Mouse (Mus musculus): Measurements from ENCODE around the gene Gm28230. TPM values are rescaled to one million over a fixed set of nuclear protein-coding genes. Genes with fewer than 3 reads are reported as not detected.

Gm28230 gene
- polyA plus RNA-seq, 1 experiment from 2014 or later: not detected

DNA sequence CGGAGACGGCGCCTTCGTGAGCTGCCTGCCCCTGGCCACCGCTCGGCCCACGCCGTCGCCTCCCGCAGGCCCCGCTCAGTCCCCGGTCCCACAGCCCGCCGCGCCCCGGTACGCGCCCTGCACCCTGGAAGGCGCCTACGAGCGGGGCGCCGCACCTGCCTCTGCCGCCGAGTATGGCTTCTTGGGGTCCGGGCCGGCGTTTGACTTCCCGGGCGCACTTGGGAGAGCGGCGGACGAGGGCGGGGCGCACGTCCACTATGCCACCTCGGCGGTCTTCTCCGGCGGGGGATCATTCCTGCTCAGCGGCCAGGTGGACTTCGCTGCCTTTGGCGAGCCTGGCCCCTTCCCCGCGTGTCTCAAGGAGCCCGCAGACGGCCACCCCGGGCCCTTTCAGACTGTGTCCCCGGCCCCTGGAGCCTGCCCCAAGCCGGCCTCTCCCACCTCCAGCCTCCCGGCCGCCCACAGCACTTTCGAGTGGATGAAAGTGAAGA is 36.8 kb downstream of the Gm28230 start:
- Histone ChIP-seq H3K4me2 (replicated peaks; ENCODE audit: low read depth) (peak overlapping the region; percentile 78), H3K9me3 (ENCODE audit: control insufficient read depth) (no peaks in the 10 kb centered on the region), H3K36me3 (ENCODE audit: control insufficient read depth, insufficient read depth) (no peaks in the 10 kb centered on the region), H3K27me3 (replicated peaks; ENCODE audit: control insufficient read depth, insufficient read depth, low read length) (peaks cover 73% of the 10 kb centered on the region), H3K4me3 (ENCODE audit: low read depth, low read length) (peak overlapping the region; percentile 40), H3K9ac (ENCODE audit: low read depth, low read length) (no peak overlapping the region), H3K27ac (ENCODE audit: low read depth, low read length) (no peak overlapping the region), H3K4me1 (replicated peaks; ENCODE audit: control insufficient read depth, insufficient read depth, low read length) (peaks cover 5% of the 10 kb centered on the region; the same call in 1 of the 2 replicates)
- WGBS: 2% methylated on average over 44 of the region's 53 CpGs
- no peak for TF ChIP-seq CTCF (IDR thresholded peaks at IDR 0.05; ENCODE audit: low read depth)
- ATAC-seq: 0 out of 2 replicates have a peak, but pooled peaks have one; percentile 28

GRCm38 (mm10) chr2:74763976-74764375 is 37.4 kb downstream of the Gm28230 start:
- WGBS: 59% methylated on average over 10 of the region's 10 CpGs
- Histone ChIP-seq H3K9ac (ENCODE audit: low read depth, low read length) (no peak overlapping the region), H3K9me3 (ENCODE audit: control insufficient read depth) (no peaks in the 10 kb centered on the region), H3K4me3 (ENCODE audit: low read depth, low read length) (no peak overlapping the region), H3K36me3 (ENCODE audit: control insufficient read depth, insufficient read depth) (no peaks in the 10 kb centered on the region), H3K27me3 (replicated peaks; ENCODE audit: control insufficient read depth, insufficient read depth, low read length) (peaks cover 69% of the 10 kb centered on the region), H3K4me1 (replicated peaks; ENCODE audit: control insufficient read depth, insufficient read depth, low read length) (peaks cover 5% of the 10 kb centered on the region; the same call in 1 of the 2 replicates), H3K27ac (ENCODE audit: low read depth, low read length) (no peak overlapping the region), H3K4me2 (replicated peaks; ENCODE audit: low read depth) (no peak overlapping the region)
- no peak for TF ChIP-seq CTCF (IDR thresholded peaks at IDR 0.05; ENCODE audit: low read depth)
- no peak for ATAC-seq

DNA sequence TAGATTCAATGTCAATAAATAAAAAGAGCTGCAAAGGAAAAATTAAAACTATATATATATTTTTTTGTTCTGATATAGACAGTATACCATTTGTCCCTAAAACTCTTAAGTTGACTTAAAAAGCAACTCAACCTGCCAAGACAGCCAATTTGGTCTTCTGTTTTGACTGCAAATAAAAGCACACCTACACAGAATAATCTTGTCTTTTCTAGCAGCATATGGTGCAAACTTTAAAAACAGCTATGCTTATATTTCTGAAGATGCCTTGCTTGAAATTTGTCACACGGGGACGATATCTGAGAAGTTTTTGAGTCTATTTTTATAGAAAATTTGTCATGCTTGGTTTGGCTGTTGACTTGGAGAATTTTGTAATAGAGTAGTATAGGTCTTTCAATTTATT is 47.8 kb downstream of the Gm28230 start:
- no peak for ATAC-seq
- Histone ChIP-seq H3K27ac (ENCODE audit: low read depth, low read length) (no peak overlapping the region), H3K36me3 (ENCODE audit: control insufficient read depth, insufficient read depth) (no peaks in the 10 kb centered on the region), H3K4me2 (replicated peaks; ENCODE audit: low read depth) (no peak overlapping the region), H3K4me3 (ENCODE audit: low read depth, low read length) (no peak overlapping the region), H3K9ac (ENCODE audit: low read depth, low read length) (no peak overlapping the region), H3K4me1 (replicated peaks; ENCODE audit: control insufficient read depth, insufficient read depth, low read length) (no peaks in the 10 kb centered on the region), H3K9me3 (ENCODE audit: control insufficient read depth) (no peaks in the 10 kb centered on the region), H3K27me3 (replicated peaks; ENCODE audit: control insufficient read depth, insufficient read depth, low read length) (0 out of 2 replicates have a peak, but pooled peaks cover 6% of the 10 kb centered on the region)
- TF ChIP-seq CTCF (IDR thresholded peaks at IDR 0.05; ENCODE audit: low read depth): no peak
- 92% methylated on average over 2 of the region's 2 CpGs for WGBS

DNA sequence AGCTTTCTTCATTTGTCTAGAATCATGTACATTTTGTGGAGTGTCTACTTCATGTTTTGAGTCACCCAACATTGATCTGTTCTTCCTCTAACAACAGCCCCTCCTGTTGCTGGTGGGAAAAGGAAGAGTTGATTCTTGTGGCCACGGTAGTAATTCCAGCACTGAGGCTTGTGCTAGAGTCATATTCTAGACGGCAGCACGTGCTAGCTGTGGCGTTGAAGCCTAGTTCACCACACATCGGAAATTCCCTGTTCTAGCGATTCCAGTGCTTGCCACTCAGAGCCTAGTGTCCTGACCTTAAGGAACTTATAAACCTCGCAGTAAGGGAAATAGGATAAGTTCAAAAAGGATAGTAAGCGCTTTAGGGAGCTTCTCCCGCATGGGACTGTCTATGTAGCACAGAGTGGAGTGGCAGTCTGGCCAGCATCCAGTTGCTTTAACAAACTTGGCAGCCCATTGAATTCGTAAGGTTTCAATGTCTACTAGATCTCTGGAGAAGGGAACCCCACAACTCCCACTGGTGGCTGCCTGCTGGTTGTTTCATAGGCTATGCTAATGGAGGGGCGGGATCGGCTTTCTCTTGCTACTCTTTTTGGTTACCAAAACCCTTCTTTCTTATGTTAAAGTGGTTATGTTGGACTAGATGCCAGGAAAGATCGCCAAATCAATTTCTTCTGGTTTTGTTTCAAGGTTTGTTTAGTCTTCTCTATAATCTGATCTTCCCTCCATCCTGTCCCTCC is 51.2 kb downstream of the Gm28230 start:
- H3K4me1 ChIP-seq (replicated peaks; ENCODE audit: control insufficient read depth, insufficient read depth, low read length): no peaks in the 10 kb centered on the region

DNA sequence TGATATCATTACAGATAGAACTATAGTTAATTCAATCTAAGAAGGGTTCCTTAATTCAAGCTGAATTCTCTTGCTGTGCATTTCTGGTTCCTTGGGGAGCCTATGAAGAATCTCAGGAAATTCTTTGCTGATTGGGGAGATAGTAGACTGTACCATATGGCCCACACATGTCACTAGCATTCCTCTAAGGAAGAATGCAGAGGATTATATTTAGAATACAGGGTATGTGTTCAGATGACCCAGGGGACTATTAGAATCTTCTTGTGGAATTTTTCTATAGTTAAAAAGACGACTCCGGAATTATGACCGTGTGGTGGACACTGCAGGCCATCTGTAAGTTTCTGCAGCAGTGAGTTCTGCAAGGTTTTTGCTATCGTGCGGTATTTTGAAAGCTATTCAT is 54.9 kb downstream of the Gm28230 start:
- ATAC-seq: no peak
- Histone ChIP-seq H3K4me1 (replicated peaks; ENCODE audit: control insufficient read depth, insufficient read depth, low read length) (no peaks in the 10 kb centered on the region), H3K9ac (ENCODE audit: low read depth, low read length) (no peak overlapping the region), H3K27ac (ENCODE audit: low read depth, low read length) (no peak overlapping the region), H3K36me3 (ENCODE audit: control insufficient read depth, insufficient read depth) (no peaks in the 10 kb centered on the region), H3K4me2 (replicated peaks; ENCODE audit: low read depth) (no peak overlapping the region), H3K4me3 (ENCODE audit: low read depth, low read length) (no peak overlapping the region), H3K9me3 (ENCODE audit: control insufficient read depth) (no peaks in the 10 kb centered on the region), H3K27me3 (replicated peaks; ENCODE audit: control insufficient read depth, insufficient read depth, low read length) (peaks cover 4% of the 10 kb centered on the region; the same call in 1 of the 2 replicates)
- no peak for TF ChIP-seq CTCF (IDR thresholded peaks at IDR 0.05; ENCODE audit: low read depth)
- 75% methylated on average over 5 of the region's 5 CpGs for WGBS

More for the DNA sequence above, 51.2 kb downstream of the Gm28230 start:
- no peaks in the 10 kb centered on the region for H3K9me3 ChIP-seq (ENCODE audit: control insufficient read depth)
- H3K27ac ChIP-seq (ENCODE audit: low read depth, low read length): no peak overlapping the region
- H3K27me3 ChIP-seq (replicated peaks; ENCODE audit: control insufficient read depth, insufficient read depth, low read length): peaks cover 4% of the 10 kb centered on the region; the same call in 1 of the 2 replicates
- H3K4me2 ChIP-seq (replicated peaks; ENCODE audit: low read depth): no peak overlapping the region
- no peak overlapping the region for H3K9ac ChIP-seq (ENCODE audit: low read depth, low read length)
- 69% methylated on average over 13 of the region's 13 CpGs for WGBS
- no peak for ATAC-seq
- TF ChIP-seq CTCF (IDR thresholded peaks at IDR 0.05; ENCODE audit: low read depth): no peak
- no peaks in the 10 kb centered on the region for H3K36me3 ChIP-seq (ENCODE audit: control insufficient read depth, insufficient read depth)
- no peak overlapping the region for H3K4me3 ChIP-seq (ENCODE audit: low read depth, low read length)

- whole genome bisulfite sequencing: 47% methylated on average over 7 of the region's 7 CpGs
- H3K4me2 ChIP-seq (replicated peaks; ENCODE audit: low read depth): no peak overlapping the region
- H3K9ac ChIP-seq (ENCODE audit: low read depth, low read length): no peak overlapping the region
- no peaks in the 10 kb centered on the region for H3K4me1 ChIP-seq (replicated peaks; ENCODE audit: control insufficient read depth, insufficient read depth, low read length)
- no peak for ATAC-seq
- H3K9me3 ChIP-seq (ENCODE audit: control insufficient read depth): no peaks in the 10 kb centered on the region
- no peak for TF ChIP-seq CTCF (IDR thresholded peaks at IDR 0.05; ENCODE audit: low read depth)
- no peak overlapping the region for H3K27ac ChIP-seq (ENCODE audit: low read depth, low read length)
- no peaks in the 10 kb centered on the region for H3K36me3 ChIP-seq (ENCODE audit: control insufficient read depth, insufficient read depth)
- H3K27me3 ChIP-seq (replicated peaks; ENCODE audit: control insufficient read depth, insufficient read depth, low read length): no peaks in the 10 kb centered on the region
- H3K4me3 ChIP-seq (ENCODE audit: low read depth, low read length): no peak overlapping the region
Measured at GRCm38 (mm10) chr2:74795531-74795930, 69.0 kb downstream of the Gm28230 start.

MicroRNAs within 50 kb of the gene (microRNA counts, 519-probe panel; counts per million panel counts)
- microRNA mmu-miR-10b: 4,474 counts per million, percentile 69 among the panel's probes with 10 or more counts

Small RNA genes within 50 kb of the gene (microRNA-seq; reads per million reads assigned to microRNA genes)
- not detected for gene Gm44463
- 9,418 reads per million, percentile 93 among the genes with 10 or more reads in this experiment for gene Mir10b

Other genes starting within 250 kb of the Gm28230 start
- gene Lnpk, start 147.3 kb upstream of the Gm28230 start, polyA plus RNA-seq (2015; fragmentation: Nextera tagmentation; extraction: Ambion mirVana): 11.7 and 13.4 TPM in 2 replicates
- gene Evx2, start 67.2 kb upstream of the Gm28230 start, polyA plus RNA-seq (2015; fragmentation: Nextera tagmentation; extraction: Ambion mirVana): not detected in 2 replicates
- gene Hoxd13, start 58.4 kb upstream of the Gm28230 start, polyA plus RNA-seq (2015; fragmentation: Nextera tagmentation; extraction: Ambion mirVana): not detected in 2 replicates
- gene Hoxd12, start 51.7 kb upstream of the Gm28230 start, polyA plus RNA-seq (2015; fragmentation: Nextera tagmentation; extraction: Ambion mirVana): 0.12 TPM in 1 of 2 replicates, not detected in the other
- gene Hoxd11, start 47.2 kb upstream of the Gm28230 start, polyA plus RNA-seq (2015; fragmentation: Nextera tagmentation; extraction: Ambion mirVana): 0.64 TPM in 1 of 2 replicates, not detected in the other
- gene Hoxd10, start 34.8 kb upstream of the Gm28230 start, polyA plus RNA-seq (2015; fragmentation: Nextera tagmentation; extraction: Ambion mirVana): 0.10 and 1.6 TPM in 2 replicates
- 0.64 and 1.6 TPM in 2 replicates for gene Hoxd9, start 29.0 kb upstream of the Gm28230 start, polyA plus RNA-seq (2015; fragmentation: Nextera tagmentation; extraction: Ambion mirVana)
- 2.2 and 2.7 TPM in 2 replicates for gene Hoxd8, start 22.1 kb upstream of the Gm28230 start, polyA plus RNA-seq (2015; fragmentation: Nextera tagmentation; extraction: Ambion mirVana)
- 3.2 and 3.3 TPM in 2 replicates for gene Hoxd3, start 14.8 kb upstream of the Gm28230 start, polyA plus RNA-seq (2015; fragmentation: Nextera tagmentation; extraction: Ambion mirVana)
- gene Hoxd4, start 14.8 kb upstream of the Gm28230 start, polyA plus RNA-seq (2015; fragmentation: Nextera tagmentation; extraction: Ambion mirVana): 0.20 and 0.51 TPM in 2 replicates
- not detected in 2 replicates for gene Hoxd1, start 36.3 kb downstream of the Gm28230 start, polyA plus RNA-seq (2015; fragmentation: Nextera tagmentation; extraction: Ambion mirVana)
- 87.1 and 96.3 TPM in 2 replicates for gene Mtx2, start 99.1 kb downstream of the Gm28230 start, polyA plus RNA-seq (2015; fragmentation: Nextera tagmentation; extraction: Ambion mirVana)